Mouse (Mus musculus): ENCODE measurements around the gene Hacd1. TPM values are rescaled to one million over a fixed set of nuclear protein-coding genes. Genes with fewer than 3 reads are reported as not detected.
A peak's percentile ranks its signal among the peaks of the same experiment; 100 is the strongest.

Gene Hacd1
- total RNA-seq, 2 experiments from 2014 or later: 18.9 to 27.9 TPM

GRCm38 (mm10) chr2:14019228-14019627, 36.7 kb downstream of the Hacd1 start:
- no peak for DNase-seq (ENCODE audit: low spot score in 2 of 2)

GRCm38 (mm10) chr2:14005121-14005520, 50.8 kb downstream of the Hacd1 start:
- no peak for DNase-seq (ENCODE audit: low spot score in 2 of 2)

- no peak for DNase-seq (ENCODE audit: low spot score in 2 of 2)
Measured at GRCm38 (mm10) chr2:13960136-13960535, 95.8 kb downstream of the Hacd1 start.

- DNase-seq (ENCODE audit: low spot score in 2 of 2): no peak
Measured at GRCm38 (mm10) chr2:13956463-13956862, 99.5 kb downstream of the Hacd1 start.

GRCm38 (mm10) chr2:13938118-13938517, 117.8 kb downstream of the Hacd1 start:
- no peak for DNase-seq (ENCODE audit: low spot score in 2 of 2)

- no peak for DNase-seq (ENCODE audit: low spot score in 2 of 2)
Measured at GRCm38 (mm10) chr2:13935343-13935742, 120.6 kb downstream of the Hacd1 start.

- DNase-seq (ENCODE audit: low spot score in 2 of 2): no peak
Measured at GRCm38 (mm10) chr2:13932253-13932652, 123.7 kb downstream of the Hacd1 start.

- no peak for DNase-seq (ENCODE audit: low spot score in 2 of 2)
Measured at GRCm38 (mm10) chr2:13930724-13931123, 125.2 kb downstream of the Hacd1 start.

GRCm38 (mm10) chr2:13888568-13888967, 167.4 kb downstream of the Hacd1 start:
- DNase-seq (ENCODE audit: low spot score in 2 of 2): no peak

- DNase-seq (ENCODE audit: low spot score in 2 of 2): no peak
Measured at GRCm38 (mm10) chr2:13857461-13857860, 198.5 kb downstream of the Hacd1 start.

GRCm38 (mm10) chr2:13855510-13855909, 200.4 kb downstream of the Hacd1 start:
- peak; percentile 5 to 26 for DNase-seq (ENCODE audit: low spot score in 2 of 2)

GRCm38 (mm10) chr2:13836310-13836709, 219.6 kb downstream of the Hacd1 start:
- no peak for DNase-seq (ENCODE audit: low spot score in 2 of 2)

GRCm38 (mm10) chr2:13834989-13835388, 220.9 kb downstream of the Hacd1 start:
- DNase-seq (ENCODE audit: low spot score in 2 of 2): no peak

GRCm38 (mm10) chr2:13816645-13817044, 239.3 kb downstream of the Hacd1 start:
- DNase-seq (ENCODE audit: low spot score in 2 of 2): no peak

- DNase-seq (ENCODE audit: low spot score in 2 of 2): no peak
Measured at GRCm38 (mm10) chr2:13808593-13808992, 247.3 kb downstream of the Hacd1 start.

- DNase-seq (ENCODE audit: low spot score in 2 of 2): no peak
Measured at GRCm38 (mm10) chr2:13808008-13808407, 247.9 kb downstream of the Hacd1 start.

GRCm38 (mm10) chr2:13806120-13806519, 249.8 kb downstream of the Hacd1 start:
- DNase-seq (ENCODE audit: low spot score in 2 of 2): no peak

- DNase-seq (ENCODE audit: low spot score in 2 of 2): no peak
Measured at GRCm38 (mm10) chr2:13800639-13801038, 255.3 kb downstream of the Hacd1 start.

Other genes starting within 250 kb of the Hacd1 start
- 10 to 100 TPM; 49.0 to 56.1 TPM for gene Stam, start 18.0 kb upstream of the Hacd1 start, total RNA-seq (2021)
- not detected for gene Tmem236, start 118.4 kb upstream of the Hacd1 start, total RNA-seq (2021)
- 10 to 100 TPM; 18.9 to 28.0 TPM for gene Mrc1, start 173.3 kb upstream of the Hacd1 start, total RNA-seq (2021)

Measured in adrenal gland, adult 18-20 months (tissue).